Mouse (Mus musculus) stomach, postnatal 0 days (tissue): ENCODE results near the gene Slc37a2.

Experiments used
- CTCF ChIP-seq: IDR thresholded peaks from 2 replicates; pipeline ENCODE4 v1.5.1; 2016; ENCODE audit warnings: antibody characterized with exemption, low read depth, mild to moderate bottlenecking, moderate library complexity
- EP300 ChIP-seq: optimal IDR thresholded peaks from 2 replicates; pipeline ENCODE3; 2016; ENCODE audit warnings: antibody characterized with exemption

GRCm38 (mm10) chr9:37213060-37213738 lies 42.3 kb downstream of the Slc37a2 start:
- TF ChIP-seq CTCF, result no peak
- TF ChIP-seq EP300, result no peak
